Mouse (Mus musculus) bone marrow macrophage, adult 2 months (primary cell): Measurements from ENCODE around the gene Sirpb1b. TPM values are rescaled to one million over a fixed set of nuclear protein-coding genes. Genes with fewer than 3 reads are reported as not detected.
"Not testable (repeated sequence)": the region's sequence is repeated elsewhere in the genome, so short reads cannot be mapped to it uniquely, and the experiment has no call there.

ENCODE experiments used
- H3K27ac ChIP-seq: 2 replicates; pipeline ENCODE4 v1.5.1; 2012; ENCODE audit warnings: low read depth, low read length; ENCODE audit not compliant: insufficient read depth
- H3K4me1 ChIP-seq: 2 replicates; pipeline ENCODE4 v1.6.1; 2012; ENCODE audit warnings: low read length; ENCODE audit not compliant: control insufficient read depth, insufficient read depth
- H3K4me3 ChIP-seq: 2 replicates; pipeline ENCODE4 v1.5.1; 2012; ENCODE audit warnings: mild to moderate bottlenecking, low read length, moderate library complexity; ENCODE audit not compliant: insufficient read depth
- CTCF ChIP-seq: IDR thresholded peaks from 2 replicates; pipeline ENCODE4 v1.5.1; 2012; ENCODE audit warnings: low read depth, mild to moderate bottlenecking, low read length, moderate library complexity
- POLR2A ChIP-seq: IDR thresholded peaks from 2 replicates; pipeline ENCODE4 v1.6.1; 2012; ENCODE audit warnings: mild to moderate bottlenecking, low read depth, low read length, borderline replicate concordance
- polyA plus RNA-seq: library from polyadenylated mRNA; stranded (reverse); fragments of >200 nt; gene quantifications from 2 replicates; pipeline ENCODE4 v1.2.4, GENCODE M21; 2012; ENCODE audit not compliant: missing spikeins, insufficient read depth, insufficient read length

Gene Sirpb1b
- polyA plus RNA-seq, result 46.8 and 49.4 TPM in 2 replicates

DNA sequence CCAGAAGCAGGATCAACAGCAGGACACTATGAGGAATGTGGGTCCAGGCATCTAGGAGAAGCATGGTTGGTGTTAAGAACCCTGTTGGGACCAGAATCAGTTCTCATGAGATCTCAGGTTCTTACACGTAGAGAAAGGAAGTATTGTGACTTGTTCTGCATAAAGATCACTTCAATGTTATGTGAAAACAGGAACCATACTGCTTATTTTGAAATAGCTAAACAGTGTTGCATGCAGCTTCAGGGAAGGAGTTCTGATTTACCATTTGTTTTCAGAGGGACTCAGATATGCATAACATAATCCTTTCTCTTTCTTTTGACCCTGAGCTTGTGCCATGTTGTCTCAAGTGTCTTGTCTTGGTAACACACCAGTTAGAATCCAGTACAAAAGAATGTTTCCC, at the start of gene Sirpb1b:
Gene Sirpb1b (minus strand): TSS at position 179 of the 400 bp plus-strand sequence.
- Histone ChIP-seq H3K27ac (peak within 1 kb of the TSS; percentile 93), H3K4me3 (peak within 1 kb of the TSS; percentile 17; the same call in 1 of the 2 replicates), H3K4me1 (peaks cover 16% of the 10 kb centered on the region)

- peak overlapping the region; percentile 79 for H3K27ac ChIP-seq
- not testable (repeated sequence) for H3K4me3 ChIP-seq, H3K4me1 ChIP-seq
Observed at GRCm38 (mm10) chr3:15590377-15591117, 15.7 kb upstream of the Sirpb1b start.

DNA sequence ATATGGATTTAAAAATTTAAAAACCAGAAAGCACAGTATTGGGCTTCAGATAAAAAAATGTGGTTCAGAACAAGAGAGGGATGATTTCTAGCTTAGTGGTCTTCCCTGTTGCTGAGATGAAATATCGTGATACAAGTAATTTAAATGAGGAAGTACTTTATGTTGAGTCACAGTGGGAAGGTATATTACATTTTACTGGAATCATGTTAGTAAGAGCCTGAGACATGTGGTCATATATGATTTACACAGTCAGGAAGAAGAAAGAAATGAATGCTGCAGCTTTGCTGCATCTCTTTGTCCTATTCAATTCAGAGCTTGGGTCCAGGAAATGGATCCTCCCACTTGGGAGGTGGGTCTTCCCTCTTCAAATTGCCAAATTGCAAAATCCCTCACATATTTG, 11.8 kb upstream of the Sirpb1b start:
- H3K4me3 ChIP-seq, H3K27ac ChIP-seq, H3K4me1 ChIP-seq: not testable (repeated sequence)

DNA sequence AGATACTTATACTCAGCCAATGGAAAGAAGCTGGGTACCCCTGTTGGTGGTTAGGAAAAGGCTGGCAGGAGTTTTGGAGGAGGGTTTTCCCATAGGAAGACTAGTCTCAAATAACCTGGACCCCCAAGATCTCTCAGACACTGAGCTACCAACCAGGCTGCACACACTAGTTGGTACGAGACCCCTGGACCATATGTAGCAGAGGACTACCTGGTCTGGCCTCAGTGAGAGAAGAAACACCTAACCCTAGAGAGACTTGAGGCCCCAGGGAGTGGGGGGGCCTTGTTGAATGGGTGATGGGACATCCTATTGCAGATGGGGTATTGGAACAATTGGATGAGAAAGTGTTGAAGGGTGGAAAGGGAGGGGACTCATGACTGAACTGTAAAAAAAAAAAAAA, 8.6 kb upstream of the Sirpb1b start:
- no peak overlapping the region for H3K4me3 ChIP-seq
- no peaks in the 10 kb centered on the region for H3K4me1 ChIP-seq
- TF ChIP-seq POLR2A (no peak), CTCF (no peak)
- H3K27ac ChIP-seq, result no peak overlapping the region

DNA sequence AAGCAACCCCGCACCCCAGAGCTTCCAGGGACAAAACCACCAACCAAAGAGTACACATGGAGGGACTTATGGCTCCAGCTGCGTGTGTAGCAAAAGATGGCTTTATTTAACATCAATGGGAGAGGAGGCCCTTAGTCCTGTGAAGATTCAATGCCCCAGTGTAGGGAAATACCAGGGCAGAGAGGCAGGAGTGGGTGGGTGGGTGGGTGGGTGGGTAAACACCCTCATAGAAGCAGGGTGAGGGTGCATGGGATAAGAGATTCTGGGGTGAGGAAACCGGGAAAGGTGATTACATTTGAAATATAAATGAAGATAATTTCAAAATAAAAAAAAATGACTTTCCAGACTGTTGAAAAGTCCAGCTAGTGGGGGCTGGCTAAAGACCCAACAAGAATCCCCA, 8.1 kb upstream of the Sirpb1b start:
- H3K4me1 ChIP-seq, H3K4me3 ChIP-seq, H3K27ac ChIP-seq: not testable (repeated sequence)

DNA sequence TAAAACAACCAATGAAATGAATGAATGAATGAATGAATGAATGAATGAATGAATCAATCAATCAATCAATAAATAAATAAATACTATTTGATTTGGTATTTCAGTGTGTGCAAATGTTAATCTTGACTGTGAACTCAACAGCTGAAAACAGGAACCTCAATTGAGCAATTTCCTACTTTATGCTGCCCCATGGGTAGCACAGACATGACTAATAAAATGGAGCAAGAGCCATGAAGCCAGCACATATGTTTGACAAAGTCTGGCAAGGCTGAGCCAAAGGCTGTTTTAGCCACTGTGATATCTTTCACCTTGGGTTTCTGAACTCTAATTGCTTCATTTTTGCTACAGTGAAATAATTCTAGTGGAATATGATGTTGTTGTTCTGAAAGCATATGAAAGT, 1.6 kb upstream of the Sirpb1b start:
- Histone ChIP-seq H3K27ac (peak overlapping the region; percentile 82), H3K4me1 (peaks cover 16% of the 10 kb centered on the region)
- H3K4me3 ChIP-seq, result not testable (repeated sequence)

- TF ChIP-seq CTCF (no peak), POLR2A (no peak)
- Histone ChIP-seq H3K27ac (no peak overlapping the region), H3K4me1 (no peaks in the 10 kb centered on the region; the same call in 1 of the 2 replicates), H3K4me3 (no peak overlapping the region)
Observed at GRCm38 (mm10) chr3:15528589-15528988, 46.3 kb downstream of the Sirpb1b start.

- not testable (repeated sequence) for H3K4me1 ChIP-seq, H3K27ac ChIP-seq, H3K4me3 ChIP-seq
Observed at GRCm38 (mm10) chr3:15513608-15514007, 61.3 kb downstream of the Sirpb1b start.

GRCm38 (mm10) chr3:15507792-15508321, 67.0 kb downstream of the Sirpb1b start:
- H3K4me3 ChIP-seq, H3K27ac ChIP-seq, H3K4me1 ChIP-seq: not testable (repeated sequence)

GRCm38 (mm10) chr3:15474831-15475230, 100.0 kb downstream of the Sirpb1b start:
- H3K4me1 ChIP-seq, H3K4me3 ChIP-seq, H3K27ac ChIP-seq: not testable (repeated sequence)

- H3K4me1 ChIP-seq, H3K27ac ChIP-seq, H3K4me3 ChIP-seq: not testable (repeated sequence)
Observed at GRCm38 (mm10) chr3:15470158-15470557, 104.7 kb downstream of the Sirpb1b start.

Other genes starting within 250 kb of the Sirpb1b start
- gene Gm9733, start 242.8 kb downstream of the Sirpb1b start, polyA plus RNA-seq, result 2.2 and 3.1 TPM in 2 replicates
- gene Sirpb1a, start 148.5 kb downstream of the Sirpb1b start, polyA plus RNA-seq, result 46.6 and 48.9 TPM in 2 replicates